Mouse (Mus musculus) spleen, postnatal 14 days (tissue): ENCODE measurements at regions not wholly inside any gene's neighbourhood (a gene's known extent, or its start where the extent isn't known, plus 50 kb on each side); places are given as distances from the start of the nearest gene placed in this dataset.

Experiments
- DNase-seq, 2 experiments: peaks; one replicate each; pipeline ENCODE4 v3.0.0; 2021 to 2022; ENCODE audit warnings: low spot score in 2 of 2

GRCm38 (mm10) chr4:31824518-31825437 lies 139.1 kb upstream of the Map3k7 start:
- DNase-seq: no peak

GRCm38 (mm10) chr4:31825438-31825830 lies 138.5 kb upstream of the Map3k7 start:
- DNase-seq: no peak

- no peak for DNase-seq
Measured at GRCm38 (mm10) chr4:31826661-31827060, 137.2 kb upstream of the Map3k7 start.

- no peak for DNase-seq
Measured at GRCm38 (mm10) chr4:31827266-31827665, 136.6 kb upstream of the Map3k7 start.

- DNase-seq: no peak
Measured at GRCm38 (mm10) chr4:31830241-31830640, 133.7 kb upstream of the Map3k7 start.

GRCm38 (mm10) chr4:31831469-31831868 lies 132.4 kb upstream of the Map3k7 start:
- no peak for DNase-seq

GRCm38 (mm10) chr4:31833828-31834227 lies 130.1 kb upstream of the Map3k7 start:
- DNase-seq: no peak

- no peak for DNase-seq
Measured at GRCm38 (mm10) chr4:31835051-31835450, 128.8 kb upstream of the Map3k7 start.

GRCm38 (mm10) chr4:31838592-31838991 lies 125.3 kb upstream of the Map3k7 start:
- DNase-seq: no peak

GRCm38 (mm10) chr4:31849763-31850162 lies 114.1 kb upstream of the Map3k7 start:
- no peak for DNase-seq

GRCm38 (mm10) chr4:31851006-31851405 lies 112.9 kb upstream of the Map3k7 start:
- DNase-seq: no peak

GRCm38 (mm10) chr4:31853851-31854250 lies 110.0 kb upstream of the Map3k7 start:
- no peak for DNase-seq

GRCm38 (mm10) chr4:31860389-31860788 lies 103.5 kb upstream of the Map3k7 start:
- DNase-seq: no peak

GRCm38 (mm10) chr4:31861172-31861571 lies 102.7 kb upstream of the Map3k7 start:
- DNase-seq: no peak

GRCm38 (mm10) chr4:31872985-31873983 lies 90.6 kb upstream of the Map3k7 start:
- DNase-seq: no peak

GRCm38 (mm10) chr4:31877389-31877788 lies 86.5 kb upstream of the Map3k7 start:
- no peak for DNase-seq

- no peak for DNase-seq
Measured at GRCm38 (mm10) chr4:31878493-31879191, 85.3 kb upstream of the Map3k7 start.

GRCm38 (mm10) chr4:31879192-31879585 lies 84.7 kb upstream of the Map3k7 start:
- no peak for DNase-seq

GRCm38 (mm10) chr4:31880213-31880612 lies 83.7 kb upstream of the Map3k7 start:
- no peak for DNase-seq

GRCm38 (mm10) chr4:31889673-31890072 lies 74.2 kb upstream of the Map3k7 start:
- DNase-seq: no peak

- no peak for DNase-seq
Measured at GRCm38 (mm10) chr4:31909086-31909673, 54.7 kb upstream of the Map3k7 start.
